ENCODE assay signal across 14 mouse cellular contexts in the genomic region with DNA sequence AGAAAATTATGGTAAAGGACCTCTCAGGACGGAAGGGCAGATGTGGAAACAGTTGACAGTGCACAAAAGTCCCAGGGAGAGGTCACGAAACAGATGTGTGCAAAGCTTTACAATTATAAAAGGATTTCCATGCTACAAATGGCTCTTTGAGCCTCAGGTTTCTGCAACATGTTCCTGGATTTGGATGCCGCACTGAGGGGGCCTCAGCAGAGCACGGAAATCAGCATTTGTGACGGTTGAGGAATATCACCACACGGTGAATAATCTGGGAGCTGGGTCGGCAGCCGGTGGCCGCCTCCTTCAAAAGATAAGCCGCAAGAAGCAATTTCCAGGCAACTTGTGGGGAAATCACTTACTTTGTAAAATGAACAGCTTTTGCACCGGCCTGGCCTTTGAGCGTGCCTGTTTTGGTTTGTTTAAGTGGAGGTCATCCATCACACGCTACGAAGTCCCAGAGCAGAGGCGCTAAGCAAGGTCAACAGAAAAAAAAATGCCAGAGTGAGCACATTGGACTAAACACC.
DNase-seq lines count a peak whose midpoint lies in the region; ATAC-seq and TF ChIP-seq lines count a peak whose summit lies in the region.
"Had no signal": no experiment of that assay in that cellular context is flagged by ENCODE, and none has a peak within 500 bp of the region (broad histone marks: within the 10 kb centered on the region; RNA-seq: fewer than 3 reads in every experiment).

No protein-coding gene starts in this region.

- DNase-seq in hindbrain, embryonic 10.5 days (ENCODE audit: low spot score), result peak; percentile 31
- peak; percentile 12 for DNase-seq in midbrain, embryonic 10.5 days (ENCODE audit: low spot score)
- DNase-seq in mesoderm, embryonic 11.5 days (ENCODE audit: low read depth, low spot score), result peak; percentile 71
- DNase-seq in forebrain, postnatal 0 days, result no peak
- no peak for DNase-seq in frontal cortex, postnatal 14 days (ENCODE audit: low spot score in 2 of 2)
- DNase-seq: cerebellum, postnatal 14 days; layer of hippocampus, adult 9-11 months; lung, postnatal 4 days; thymus, postnatal 14 days had no signal

- no peaks in the 10 kb centered on the region for H3K36me3 ChIP-seq in hindbrain, embryonic 10.5 days
- no peaks in the 10 kb centered on the region for H3K36me3 ChIP-seq in hindbrain, embryonic 16.5 days (ENCODE audit: control insufficient read depth, insufficient read depth, low read length)
- no peaks in the 10 kb centered on the region for H3K36me3 ChIP-seq in midbrain, embryonic 10.5 days
- H3K36me3 ChIP-seq in midbrain, embryonic 13.5 days, result no peaks in the 10 kb centered on the region
- H3K36me3 ChIP-seq in embryonic facial prominence, embryonic 13.5 days, result no peaks in the 10 kb centered on the region
- H3K36me3 ChIP-seq in forebrain, postnatal 0 days (ENCODE audit: insufficient read depth), result no peaks in the 10 kb centered on the region

- no peak overlapping the region for H3K4me2 ChIP-seq in hindbrain, embryonic 16.5 days (ENCODE audit: low read length)
- no peak overlapping the region for H3K4me2 ChIP-seq in midbrain, embryonic 13.5 days (replicated peaks)
- H3K4me2 ChIP-seq in embryonic facial prominence, embryonic 13.5 days, result peak overlapping the region; percentile 37
- no peak overlapping the region for H3K4me2 ChIP-seq in forebrain, postnatal 0 days (ENCODE audit: low read depth)

- H3K9me3 ChIP-seq in hindbrain, embryonic 10.5 days, result no peaks in the 10 kb centered on the region
- H3K9me3 ChIP-seq in hindbrain, embryonic 16.5 days (ENCODE audit: control insufficient read depth, low read length), result no peaks in the 10 kb centered on the region
- H3K9me3 ChIP-seq in midbrain, embryonic 10.5 days (replicated peaks), result no peaks in the 10 kb centered on the region
- H3K9me3 ChIP-seq in midbrain, embryonic 13.5 days, result no peaks in the 10 kb centered on the region
- no peaks in the 10 kb centered on the region for H3K9me3 ChIP-seq in embryonic facial prominence, embryonic 13.5 days
- H3K9me3 ChIP-seq in forebrain, postnatal 0 days (ENCODE audit: low read length), result no peaks in the 10 kb centered on the region

- H3K4me3 ChIP-seq in hindbrain, embryonic 10.5 days, result no peak overlapping the region
- H3K4me3 ChIP-seq in hindbrain, embryonic 16.5 days (ENCODE audit: low read length), result no peak overlapping the region
- no peak overlapping the region for H3K4me3 ChIP-seq in midbrain, embryonic 10.5 days
- no peak overlapping the region for H3K4me3 ChIP-seq in midbrain, embryonic 13.5 days (replicated peaks)
- no peak overlapping the region for H3K4me3 ChIP-seq in embryonic facial prominence, embryonic 13.5 days
- H3K4me3 ChIP-seq in forebrain, postnatal 0 days (ENCODE audit: low read depth, low read length), result no peak overlapping the region

- peak overlapping the region; percentile 19; the same call in 1 of the 2 replicates for H3K27ac ChIP-seq in hindbrain, embryonic 10.5 days
- H3K27ac ChIP-seq in hindbrain, embryonic 16.5 days (ENCODE audit: low read depth, low read length), result no peak overlapping the region
- H3K27ac ChIP-seq in midbrain, embryonic 10.5 days (replicated peaks), result no peak overlapping the region
- H3K27ac ChIP-seq in midbrain, embryonic 13.5 days, result no peak overlapping the region
- no peak overlapping the region for H3K27ac ChIP-seq in embryonic facial prominence, embryonic 13.5 days
- H3K27ac ChIP-seq in forebrain, postnatal 0 days (ENCODE audit: low read depth, low read length), result no peak overlapping the region

- peaks cover 42% of the 10 kb centered on the region for H3K4me1 ChIP-seq in hindbrain, embryonic 10.5 days (replicated peaks)
- peaks cover 13% of the 10 kb centered on the region for H3K4me1 ChIP-seq in hindbrain, embryonic 16.5 days (ENCODE audit: control insufficient read depth, insufficient read depth, low read depth, low read length)
- H3K4me1 ChIP-seq in midbrain, embryonic 10.5 days, result peaks cover 19% of the 10 kb centered on the region
- peaks cover 16% of the 10 kb centered on the region for H3K4me1 ChIP-seq in midbrain, embryonic 13.5 days (replicated peaks)
- H3K4me1 ChIP-seq in embryonic facial prominence, embryonic 13.5 days, result peaks cover 41% of the 10 kb centered on the region
- H3K4me1 ChIP-seq in forebrain, postnatal 0 days (ENCODE audit: insufficient read depth), result no peaks in the 10 kb centered on the region

- H3K27me3 ChIP-seq in hindbrain, embryonic 10.5 days (ENCODE audit: insufficient read depth, poor library complexity, severe bottlenecking), result no peaks in the 10 kb centered on the region
- no peaks in the 10 kb centered on the region for H3K27me3 ChIP-seq in hindbrain, embryonic 16.5 days (replicated peaks; ENCODE audit: control insufficient read depth, insufficient read depth, low read length)
- H3K27me3 ChIP-seq in midbrain, embryonic 10.5 days (ENCODE audit: low read depth, poor library complexity, severe bottlenecking), result no peaks in the 10 kb centered on the region
- H3K27me3 ChIP-seq in midbrain, embryonic 13.5 days, result no peaks in the 10 kb centered on the region
- H3K27me3 ChIP-seq in embryonic facial prominence, embryonic 13.5 days, result no peaks in the 10 kb centered on the region
- no peaks in the 10 kb centered on the region for H3K27me3 ChIP-seq in forebrain, postnatal 0 days (ENCODE audit: insufficient read depth, low read length)

- no peak for TF ChIP-seq CTCF in forebrain, postnatal 0 days (IDR thresholded peaks at IDR 0.05; ENCODE audit: low read depth)

- 48% methylated on average over 15 of the region's 15 CpGs for WGBS in hindbrain, embryonic 10.5 days
- WGBS in hindbrain, embryonic 16.5 days, result 25% methylated on average over 15 of the region's 15 CpGs
- 67% methylated on average over 15 of the region's 15 CpGs for WGBS in midbrain, embryonic 10.5 days
- WGBS in midbrain, embryonic 13.5 days, result 42% methylated on average over 15 of the region's 15 CpGs
- 23% methylated on average over 15 of the region's 15 CpGs for WGBS in embryonic facial prominence, embryonic 13.5 days
- WGBS in forebrain, postnatal 0 days, result 74% methylated on average over 15 of the region's 15 CpGs

- no peak for ATAC-seq in hindbrain, embryonic 16.5 days
- no peak for ATAC-seq in midbrain, embryonic 13.5 days
- no peak for ATAC-seq in embryonic facial prominence, embryonic 13.5 days (ENCODE audit: insufficient number of reproducible peaks, insufficient read depth, low FRiP score, low TSS enrichment, low read depth)
- ATAC-seq in forebrain, postnatal 0 days, result no peak
- ATAC-seq: activated CD4-positive, CD25-positive, alpha-beta regulatory T cell, adult 4 months; inflammation-experienced regulatory T-cells, adult 6 months had no signal

- H3K9ac ChIP-seq in hindbrain, embryonic 16.5 days (ENCODE audit: low read depth, low read length), result no peak overlapping the region
- no peak overlapping the region for H3K9ac ChIP-seq in midbrain, embryonic 13.5 days (replicated peaks)
- no peak overlapping the region for H3K9ac ChIP-seq in embryonic facial prominence, embryonic 13.5 days
- no peak overlapping the region for H3K9ac ChIP-seq in forebrain, postnatal 0 days

Comparison
In these comparisons a context has a peak if more than half of its experiments do, and no peak if none do; other contexts are left out.
1. DNase-seq: peak in hindbrain, embryonic 10.5 days (single experiment), midbrain, embryonic 10.5 days (single experiment) and mesoderm, embryonic 11.5 days (single experiment); none in forebrain, postnatal 0 days (single experiment) and frontal cortex, postnatal 14 days (0 of 2).